Mouse (Mus musculus) T-helper 2 cell (primary cell): Measurements from ENCODE around the gene Map1b.

ENCODE experiments used
- in situ Hi-C: fragments of 300-600 bp; cut with MboI, MseI; formaldehyde crosslinking; loops from one replicate; pipeline ENCODE4 v1.15.1; 2025; ENCODE audit warnings: high pct_unique_total_duplicates

Map1b gene

GRCm38 (mm10) chr13:99516448-99516881 lies at the start of gene Map1b:
Gene Map1b (minus strand): TSS chr13:99516540.
- in situ Hi-C loops, result no loop called here

GRCm38 (mm10) chr13:99564346-99564745 lies 48.0 kb upstream of the Map1b start:
- in situ Hi-C loops, result no loop called here

GRCm38 (mm10) chr13:99563021-99563420 lies 46.7 kb upstream of the Map1b start:
- in situ Hi-C loops, result no loop called here

GRCm38 (mm10) chr13:99561843-99562550 lies 45.7 kb upstream of the Map1b start:
- in situ Hi-C loops, result no loop called here

- in situ Hi-C loops, result no loop called here
These were observed 44.6 kb upstream of the Map1b start for GRCm38 (mm10) chr13:99560674-99561639.

- in situ Hi-C loops, result no loop called here
These were observed 42.0 kb upstream of the Map1b start for GRCm38 (mm10) chr13:99558216-99558906.

- in situ Hi-C loops, result no loop called here
These were observed 41.5 kb upstream of the Map1b start for GRCm38 (mm10) chr13:99557813-99558212.

- in situ Hi-C loops, result no loop called here
These were observed 41.0 kb upstream of the Map1b start for GRCm38 (mm10) chr13:99557331-99557730.

GRCm38 (mm10) chr13:99554960-99555359 lies 38.6 kb upstream of the Map1b start:
- in situ Hi-C loops, result no loop called here

- in situ Hi-C loops, result no loop called here
These were observed 38.1 kb upstream of the Map1b start for GRCm38 (mm10) chr13:99554466-99554865.

- in situ Hi-C loops, result no loop called here
These were observed 36.0 kb upstream of the Map1b start for GRCm38 (mm10) chr13:99552381-99552780.

GRCm38 (mm10) chr13:99550679-99551369 lies 34.5 kb upstream of the Map1b start:
- in situ Hi-C loops, result no loop called here

GRCm38 (mm10) chr13:99550060-99550459 lies 33.7 kb upstream of the Map1b start:
- in situ Hi-C loops, result no loop called here

- in situ Hi-C loops, result no loop called here
These were observed 33.2 kb upstream of the Map1b start for GRCm38 (mm10) chr13:99549584-99549983.

- in situ Hi-C loops, result no loop called here
These were observed 30.5 kb upstream of the Map1b start for GRCm38 (mm10) chr13:99546832-99547231.

- in situ Hi-C loops, result no loop called here
These were observed 28.9 kb upstream of the Map1b start for GRCm38 (mm10) chr13:99545201-99545600.

- in situ Hi-C loops, result no loop called here
These were observed 25.3 kb upstream of the Map1b start for GRCm38 (mm10) chr13:99541429-99542267.

GRCm38 (mm10) chr13:99539288-99539687 lies 22.9 kb upstream of the Map1b start:
- in situ Hi-C loops, result no loop called here

GRCm38 (mm10) chr13:99538851-99539250 lies 22.5 kb upstream of the Map1b start:
- in situ Hi-C loops, result no loop called here

- in situ Hi-C loops, result no loop called here
These were observed 21.7 kb upstream of the Map1b start for GRCm38 (mm10) chr13:99537908-99538513.
